12 mouse cellular contexts compared by ENCODE assay signal in genomic region chr5:113118695-113119094, GRCm38 (mm10). TPM values are rescaled to one million over a fixed set of nuclear protein-coding genes. Genes with fewer than 3 reads are reported as not detected.
DNase-seq lines count a peak whose midpoint lies in the region; ATAC-seq and TF ChIP-seq lines count a peak whose summit lies in the region.
"Had no signal": no experiment of that assay in that cellular context is flagged by ENCODE, and none has a peak within 500 bp of the region (broad histone marks: within the 10 kb centered on the region; RNA-seq: fewer than 3 reads in every experiment).

No protein-coding gene starts in this region.

- H3K4me2 ChIP-seq in liver, embryonic 14.5 days (ENCODE audit: low read depth), result peak overlapping the region; percentile 60
- H3K4me2 ChIP-seq: hindbrain, embryonic 12.5 days had no signal

- no peaks in the 10 kb centered on the region for H3K27me3 ChIP-seq in heart, embryonic 10.5 days (ENCODE audit: insufficient read depth, poor library complexity, severe bottlenecking)
- H3K27me3 ChIP-seq in liver, embryonic 14.5 days (ENCODE audit: control insufficient read depth, insufficient read depth, low read length), result no peaks in the 10 kb centered on the region

- WGBS in heart, embryonic 10.5 days, result 35% methylated on average over 6 of the region's 6 CpGs
- WGBS in liver, embryonic 14.5 days (ENCODE audit: insufficient replicate concordance), result 7% methylated on average over 6 of the region's 6 CpGs

- peaks cover 93% of the 10 kb centered on the region for H3K4me1 ChIP-seq in heart, embryonic 10.5 days
- H3K4me1 ChIP-seq in liver, embryonic 14.5 days (replicated peaks; ENCODE audit: control insufficient read depth in 2 of 2, insufficient read depth in 2 of 2, low read length in 1 of 2), result peaks cover 16 to 59% of the 10 kb centered on the region in 2 experiments

- peak; percentile 40 for ATAC-seq in granulocyte monocyte progenitor cell, adult 5-6 weeks (replicated peaks; ENCODE audit: poor library complexity, severe bottlenecking)
- ATAC-seq in liver, embryonic 14.5 days (ENCODE audit: insufficient read depth), result peak; percentile 67

- TF ChIP-seq EP300 in liver, embryonic 14.5 days (IDR thresholded peaks at IDR 0.05; ENCODE audit: low read depth), result no peak

- intact Hi-C loops in heart, postnatal 14 days (cut with DNase I), result no loop called here

- H3K36me3 ChIP-seq in heart, embryonic 10.5 days, result no peaks in the 10 kb centered on the region
- H3K36me3 ChIP-seq in liver, embryonic 14.5 days (replicated peaks; ENCODE audit: control insufficient read depth, insufficient read depth, low read depth), result no peaks in the 10 kb centered on the region
- H3K36me3 ChIP-seq: hindbrain, embryonic 12.5 days had no signal

- peak overlapping the region; percentile 6; the same call in 1 of the 2 replicates for H3K4me3 ChIP-seq in heart, embryonic 10.5 days
- H3K4me3 ChIP-seq in liver, embryonic 14.5 days (ENCODE audit: insufficient read depth in 1 of 2, low read depth in 2 of 2, low read length in 2 of 2), result peak overlapping the region; percentile 34 to 38
- H3K4me3 ChIP-seq: hindbrain, embryonic 12.5 days had no signal

- 0 out of 2 replicates have a peak overlapping the region, but pooled peaks have one; percentile 6 for H3K9ac ChIP-seq in liver, embryonic 14.5 days (replicated peaks)
- H3K9ac ChIP-seq: hindbrain, embryonic 12.5 days had no signal

- no peaks in the 10 kb centered on the region for H3K9me3 ChIP-seq in heart, embryonic 10.5 days
- H3K9me3 ChIP-seq in liver, embryonic 14.5 days (ENCODE audit: control insufficient read depth, low read length), result no peaks in the 10 kb centered on the region
- H3K9me3 ChIP-seq: hindbrain, embryonic 12.5 days had no signal

- TF ChIP-seq CTCF in liver, embryonic 14.5 days (IDR thresholded peaks at IDR 0.05; ENCODE audit: low read depth), result no peak

- peak overlapping the region; percentile 77 for H3K27ac ChIP-seq in heart, embryonic 10.5 days
- H3K27ac ChIP-seq in liver, embryonic 14.5 days, result peak overlapping the region; percentile 35
- H3K27ac ChIP-seq: hindbrain, embryonic 12.5 days had no signal

- no peak for DNase-seq in heart, embryonic 10.5 days (ENCODE audit: low spot score)
- no peak for DNase-seq in heart, postnatal 14 days
- DNase-seq in ES-CJ7 (ENCODE audit: low read depth, low spot score), result peak; percentile 66
- peak; percentile 55 to 65 (median 60) for DNase-seq in liver, embryonic 14.5 days (ENCODE audit: low read depth in 3 of 3, low spot score in 3 of 3)
- no peak for DNase-seq in left cerebral cortex, adult 11 months (ENCODE audit: low spot score)
- no peak for DNase-seq in right cerebral cortex, postnatal 4 days
- no peak for DNase-seq in layer of hippocampus, postnatal 25 days (ENCODE audit: extremely low spot score in 1 of 2, low spot score in 1 of 2)

RNA-seq across cellular contexts. Expression of gene Crybb3, which starts 37.3 kb away (rescaled TPM):
- 0.71 and 0.87 TPM in 2 replicates for polyA plus RNA-seq in heart, embryonic 10.5 days (2016; fragmentation: Nextera tagmentation; extraction: Ambion mirVana)
- 1 to 10 TPM; 2.8 to 2.9 TPM for total RNA-seq in heart, postnatal 14 days (2021)
- not detected in 2 replicates for total RNA-seq in granulocyte monocyte progenitor cell, adult 5-6 weeks (2014; fragmentation: Nextera tagmentation)
- not detected in 2 replicates for total RNA-seq in granulocyte monocyte progenitor cell, adult 5-6 weeks (2017)
- polyA plus RNA-seq in liver, embryonic 14.5 days (2012; rRNA removed), result 0.06 and 0.09 TPM in 2 replicates
- polyA plus RNA-seq in liver, embryonic 14.5 days (2014; fragmentation: Nextera tagmentation; extraction: Ambion mirVana), result not detected in 2 replicates
- total RNA-seq in layer of hippocampus, postnatal 25 days (2021), result 1 to 10 TPM; 1.5 to 2.8 TPM
- total RNA-seq: MEL had no signal

RNA-seq across cellular contexts. Expression of gene Crybb2, which starts 48.8 kb away (rescaled TPM):
- polyA plus RNA-seq in heart, embryonic 10.5 days (2016; fragmentation: Nextera tagmentation; extraction: Ambion mirVana), result not detected in 2 replicates
- not detected for total RNA-seq in heart, postnatal 14 days (2021)
- not detected in 2 replicates for total RNA-seq in granulocyte monocyte progenitor cell, adult 5-6 weeks (2014; fragmentation: Nextera tagmentation)
- not detected in 2 replicates for total RNA-seq in granulocyte monocyte progenitor cell, adult 5-6 weeks (2017)
- polyA plus RNA-seq in liver, embryonic 14.5 days (2012; rRNA removed), result not detected in 2 replicates
- polyA plus RNA-seq in liver, embryonic 14.5 days (2014; fragmentation: Nextera tagmentation; extraction: Ambion mirVana), result not detected in 2 replicates
- not detected for total RNA-seq in layer of hippocampus, postnatal 25 days (2021)
- total RNA-seq: MEL had no signal
- polyA plus RNA-seq: cortical plate, adult 2 months; hindbrain, embryonic 12.5 days; limb, embryonic 14.5 days had no signal

Comparison
In these comparisons a context has a peak if more than half of its experiments do, and no peak if none do; other contexts are left out.
1. DNase-seq: peak in ES-CJ7 (single experiment) and liver, embryonic 14.5 days (3 of 3); none in heart, embryonic 10.5 days (single experiment), heart, postnatal 14 days (0 of 2), left cerebral cortex, adult 11 months (single experiment), right cerebral cortex, postnatal 4 days (single experiment) and layer of hippocampus, postnatal 25 days (0 of 2).